Mouse (Mus musculus): ENCODE measurements around the gene Zfp955a. TPM values are rescaled to one million over a fixed set of nuclear protein-coding genes. Genes with fewer than 3 reads are reported as not detected.

Zfp955a gene
- 4.3 to 7.0 TPM (median 5.2 TPM) in 4 replicates for total RNA-seq (2023; ENCODE audit: inconsistent age)

GRCm38 (mm10) chr17:33254530-33255318 lies at the start of gene Zfp955a:
Gene Zfp955a, minus strand, starts transcription at chr17:33255145.

GRCm38 (mm10) chr17:33289039-33289875 lies 34.3 kb upstream of the Zfp955a start, which contains the start of gene Zfp955b:
Gene Zfp955b, plus strand, starts transcription at chr17:33289544.

GRCm38 (mm10) chr17:33264376-33264775 lies 9.4 kb upstream of the Zfp955a start, which contains the start of gene Olfr63:
Gene Olfr63, plus strand, starts transcription at chr17:33264676.

GRCm38 (mm10) chr17:33221590-33221989 lies 33.4 kb downstream of the Zfp955a start, which contains the start of gene Olfr1564:
Gene Olfr1564, minus strand, starts transcription at chr17:33221690.

GRCm38 (mm10) chr17:33191002-33191401 lies 63.9 kb downstream of the Zfp955a start, which contains the start of gene Olfr239:
Gene Olfr239, plus strand, starts transcription at chr17:33191302.

Other genes with a start within 250 kb of the Zfp955a start
- gene Zfp763, start 221.7 kb downstream of the Zfp955a start, total RNA-seq (2023; ENCODE audit: inconsistent age): 3.5 to 5.2 TPM (median 4.0 TPM) in 4 replicates
- gene 4921501E09Rik, start 187.1 kb downstream of the Zfp955a start, total RNA-seq (2023; ENCODE audit: inconsistent age): not detected in 4 replicates
- gene Zfp563, start 165.8 kb downstream of the Zfp955a start, total RNA-seq (2023; ENCODE audit: inconsistent age): 3.8 to 5.5 TPM (median 4.8 TPM) in 4 replicates
- not detected in 4 replicates for gene Morc2b, start 115.5 kb downstream of the Zfp955a start, total RNA-seq (2023; ENCODE audit: inconsistent age)
- gene Olfr55, start 86.7 kb downstream of the Zfp955a start, total RNA-seq (2023; ENCODE audit: inconsistent age): not detected in 4 replicates
- not detected in 4 replicates for gene Olfr239, start 63.8 kb downstream of the Zfp955a start, total RNA-seq (2023; ENCODE audit: inconsistent age)
- gene Olfr1564, start 33.5 kb downstream of the Zfp955a start, total RNA-seq (2023; ENCODE audit: inconsistent age): not detected in 4 replicates
- gene Olfr63, start 9.5 kb upstream of the Zfp955a start, total RNA-seq (2023; ENCODE audit: inconsistent age): 0.06 to 0.13 TPM (median 0.12 TPM) in 3 of 4 replicates, not detected in the other
- 5.1 to 8.3 TPM (median 5.5 TPM) in 4 replicates for gene Zfp955b, start 34.4 kb upstream of the Zfp955a start, total RNA-seq (2023; ENCODE audit: inconsistent age)
- 12.9 to 18.0 TPM (median 14.4 TPM) in 4 replicates for gene Zfp81, start 103.7 kb upstream of the Zfp955a start, total RNA-seq (2023; ENCODE audit: inconsistent age)
- 5.7 to 7.9 TPM (median 6.5 TPM) in 4 replicates for gene Zfp101, start 139.5 kb upstream of the Zfp955a start, total RNA-seq (2023; ENCODE audit: inconsistent age)
- not detected in 4 replicates for gene Actl9, start 177.8 kb upstream of the Zfp955a start, total RNA-seq (2023; ENCODE audit: inconsistent age)